Mouse (Mus musculus): ENCODE data around the gene Cdkn1b. TPM values are rescaled to one million over a fixed set of nuclear protein-coding genes. Genes with fewer than 3 reads are reported as not detected.

The Cdkn1b gene
- polyA plus RNA-seq, 1 experiment from 2014 or later = 14.4 TPM

DNA sequence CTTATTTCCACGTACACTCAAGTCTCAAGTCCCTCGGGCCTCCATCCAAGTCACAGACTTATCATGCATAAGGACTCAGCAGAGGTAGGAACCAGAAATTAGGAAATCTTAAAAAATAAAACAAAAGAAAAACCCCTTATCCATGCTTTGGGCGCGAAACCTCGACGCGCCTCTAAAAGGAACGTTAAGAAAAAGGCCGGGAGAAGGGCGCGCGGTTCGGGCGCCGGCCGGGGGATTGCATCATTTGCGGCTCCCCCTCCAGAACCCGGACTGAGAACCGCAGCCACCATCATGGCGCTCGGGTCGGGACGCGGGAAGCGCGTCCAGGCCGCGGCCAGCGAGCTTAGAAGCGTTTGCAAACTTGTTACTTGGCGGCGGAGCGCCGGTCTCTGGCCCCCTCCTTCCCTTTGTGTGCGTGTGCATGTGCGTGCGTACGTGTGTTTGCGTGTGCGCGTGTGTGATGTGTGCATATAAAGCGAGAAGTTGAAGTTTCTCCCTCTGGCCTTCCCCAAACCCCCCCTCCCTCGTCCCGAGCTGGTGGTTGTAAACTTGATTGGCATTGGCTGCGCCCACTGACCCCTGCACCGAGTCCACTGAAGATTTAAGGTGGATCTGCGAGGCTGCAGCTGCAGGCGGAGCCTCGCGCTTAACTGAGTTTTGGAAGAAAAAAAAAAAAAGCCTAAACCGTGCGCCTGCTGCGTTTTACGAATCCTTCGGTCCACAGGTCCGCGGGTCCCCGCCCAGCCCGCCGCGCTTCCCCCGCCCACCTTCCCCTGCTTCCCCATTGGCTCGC lies 8.1 kb downstream of the Cdkn1b start:
- peak; percentile 92 for DNase-seq (ENCODE audit: low spot score)
- no peaks in the 10 kb centered on the region for H3K36me3 ChIP-seq (ENCODE audit: control insufficient read depth, insufficient read depth, low read length)
- H3K4me2 ChIP-seq (replicated peaks; ENCODE audit: low read depth) = peak overlapping the region; percentile 95
- WGBS = under 1% methylated on average over 63 of the region's 63 CpGs
- peak overlapping the region; percentile 64 for H3K4me3 ChIP-seq (ENCODE audit: low read depth, low read length)
- ATAC-seq (ENCODE audit: low FRiP score, low TSS enrichment) = peak; percentile 94
- no peaks in the 10 kb centered on the region for H3K9me3 ChIP-seq (ENCODE audit: control insufficient read depth, low read length)
- H3K9ac ChIP-seq (ENCODE audit: low read length) = peak overlapping the region; percentile 88
- H3K27ac ChIP-seq (replicated peaks) = peak overlapping the region; percentile 98
- H3K27me3 ChIP-seq (ENCODE audit: control insufficient read depth, insufficient read depth, low read length) = no peaks in the 10 kb centered on the region
- no peak for TF ChIP-seq CTCF (IDR thresholded peaks at IDR 0.05; ENCODE audit: low read depth)
- TF ChIP-seq EP300 (optimal IDR thresholded peaks at IDR 0.05) = peak; percentile 71
- H3K4me1 ChIP-seq (replicated peaks; ENCODE audit: control insufficient read depth, insufficient read depth) = no peaks in the 10 kb centered on the region

DNA sequence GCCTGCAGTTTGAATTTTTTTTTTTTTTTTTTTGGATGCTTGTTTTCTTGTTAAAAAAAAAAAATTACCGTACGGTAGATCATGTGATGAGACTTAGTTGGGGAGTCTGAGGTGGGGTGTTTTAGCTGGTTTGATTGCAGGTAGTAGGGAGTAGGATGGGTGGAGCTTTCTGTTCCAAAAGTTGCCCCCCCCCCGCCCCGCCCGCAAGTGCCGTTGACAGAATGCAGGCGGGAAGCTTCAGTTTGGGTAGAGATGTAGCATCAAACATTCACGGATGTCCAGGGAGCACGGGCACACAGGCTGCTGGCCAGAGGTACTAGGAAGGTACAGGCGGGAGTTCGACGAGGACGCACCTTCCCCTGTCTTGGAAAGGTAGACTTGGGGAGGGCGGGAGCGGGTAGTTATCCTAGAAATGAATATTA lies 8.7 kb downstream of the Cdkn1b start:
- Histone ChIP-seq H3K4me2 (replicated peaks; ENCODE audit: low read depth) (peak overlapping the region; percentile 95), H3K4me3 (ENCODE audit: low read depth, low read length) (peak overlapping the region; percentile 64), H3K27ac (replicated peaks) (peak overlapping the region; percentile 98), H3K36me3 (ENCODE audit: control insufficient read depth, insufficient read depth, low read length) (no peaks in the 10 kb centered on the region), H3K9ac (ENCODE audit: low read length) (peak overlapping the region; percentile 55), H3K27me3 (ENCODE audit: control insufficient read depth, insufficient read depth, low read length) (no peaks in the 10 kb centered on the region), H3K4me1 (replicated peaks; ENCODE audit: control insufficient read depth, insufficient read depth) (no peaks in the 10 kb centered on the region), H3K9me3 (ENCODE audit: control insufficient read depth, low read length) (no peaks in the 10 kb centered on the region)
- no peak for TF ChIP-seq CTCF (IDR thresholded peaks at IDR 0.05; ENCODE audit: low read depth)
- TF ChIP-seq EP300 (optimal IDR thresholded peaks at IDR 0.05) = no peak
- peak; percentile 53 for DNase-seq (ENCODE audit: low spot score)
- 3% methylated on average over 15 of the region's 15 CpGs for WGBS
- peak; percentile 36 for ATAC-seq (ENCODE audit: low FRiP score, low TSS enrichment)

DNA sequence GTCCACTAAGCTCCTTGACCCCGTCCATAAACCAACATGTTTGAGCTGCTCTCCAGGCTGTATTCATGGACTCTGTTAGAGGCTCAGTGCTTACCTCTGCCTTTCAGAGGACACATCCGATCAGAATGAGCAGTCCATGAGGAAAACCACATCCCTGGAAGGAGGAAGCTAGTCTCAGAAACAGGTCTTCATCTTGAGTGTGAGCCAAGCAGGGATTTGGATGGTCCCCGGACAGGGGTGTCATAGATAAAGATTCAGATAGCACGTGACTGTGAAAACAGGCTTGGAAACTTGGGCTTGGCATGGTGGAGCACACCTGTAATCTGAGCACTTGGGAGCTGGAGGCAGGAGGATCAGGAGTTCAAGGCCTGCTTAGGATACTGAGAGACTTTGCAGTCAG lies 9.7 kb downstream of the Cdkn1b start:
- DNase-seq (ENCODE audit: low spot score) (no peak), ATAC-seq (ENCODE audit: low FRiP score, low TSS enrichment) (no peak)
- Histone ChIP-seq H3K36me3 (ENCODE audit: control insufficient read depth, insufficient read depth, low read length) (no peaks in the 10 kb centered on the region), H3K4me2 (replicated peaks; ENCODE audit: low read depth) (peak overlapping the region; percentile 34), H3K4me1 (replicated peaks; ENCODE audit: control insufficient read depth, insufficient read depth) (no peaks in the 10 kb centered on the region), H3K27me3 (ENCODE audit: control insufficient read depth, insufficient read depth, low read length) (no peaks in the 10 kb centered on the region), H3K9ac (ENCODE audit: low read length) (no peak overlapping the region), H3K9me3 (ENCODE audit: control insufficient read depth, low read length) (no peaks in the 10 kb centered on the region), H3K27ac (replicated peaks) (no peak overlapping the region), H3K4me3 (ENCODE audit: low read depth, low read length) (peak overlapping the region; percentile 64; the same call in 1 of the 2 replicates)
- WGBS = 16% methylated on average over 4 of the region's 4 CpGs
- TF ChIP-seq CTCF (IDR thresholded peaks at IDR 0.05; ENCODE audit: low read depth) (no peak), EP300 (optimal IDR thresholded peaks at IDR 0.05) (no peak)

DNA sequence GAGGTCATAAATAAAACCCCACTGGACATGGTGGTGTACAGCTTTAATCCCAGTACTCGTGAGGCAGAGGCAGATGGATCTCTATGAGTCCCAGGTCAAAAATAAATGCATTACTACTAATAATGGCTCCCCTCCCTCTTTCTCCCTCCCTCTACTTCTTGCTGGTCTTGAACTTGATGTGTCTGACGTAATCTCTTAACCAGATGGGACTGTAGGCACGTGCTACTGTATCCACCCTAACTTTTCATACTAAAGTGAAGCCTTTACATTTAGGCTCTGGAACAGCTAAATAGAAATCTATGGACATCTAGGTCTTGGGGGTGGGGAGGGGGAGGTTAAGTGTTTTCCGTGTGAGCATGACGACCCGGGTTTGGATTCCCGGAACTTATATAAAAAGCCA lies 10.2 kb downstream of the Cdkn1b start:
- no peak for ATAC-seq (ENCODE audit: low FRiP score, low TSS enrichment)
- WGBS = 69% methylated on average over 7 of the region's 7 CpGs
- H3K36me3 ChIP-seq (ENCODE audit: control insufficient read depth, insufficient read depth, low read length) = no peaks in the 10 kb centered on the region
- H3K27ac ChIP-seq (replicated peaks) = no peak overlapping the region
- no peaks in the 10 kb centered on the region for H3K4me1 ChIP-seq (replicated peaks; ENCODE audit: control insufficient read depth, insufficient read depth)
- TF ChIP-seq EP300 (optimal IDR thresholded peaks at IDR 0.05) (no peak), CTCF (IDR thresholded peaks at IDR 0.05; ENCODE audit: low read depth) (no peak)
- peak overlapping the region; percentile 34 for H3K4me2 ChIP-seq (replicated peaks; ENCODE audit: low read depth)
- no peak overlapping the region for H3K4me3 ChIP-seq (ENCODE audit: low read depth, low read length)
- no peaks in the 10 kb centered on the region for H3K9me3 ChIP-seq (ENCODE audit: control insufficient read depth, low read length)
- DNase-seq (ENCODE audit: low spot score) = no peak
- H3K9ac ChIP-seq (ENCODE audit: low read length) = no peak overlapping the region
- H3K27me3 ChIP-seq (ENCODE audit: control insufficient read depth, insufficient read depth, low read length) = no peaks in the 10 kb centered on the region

DNA sequence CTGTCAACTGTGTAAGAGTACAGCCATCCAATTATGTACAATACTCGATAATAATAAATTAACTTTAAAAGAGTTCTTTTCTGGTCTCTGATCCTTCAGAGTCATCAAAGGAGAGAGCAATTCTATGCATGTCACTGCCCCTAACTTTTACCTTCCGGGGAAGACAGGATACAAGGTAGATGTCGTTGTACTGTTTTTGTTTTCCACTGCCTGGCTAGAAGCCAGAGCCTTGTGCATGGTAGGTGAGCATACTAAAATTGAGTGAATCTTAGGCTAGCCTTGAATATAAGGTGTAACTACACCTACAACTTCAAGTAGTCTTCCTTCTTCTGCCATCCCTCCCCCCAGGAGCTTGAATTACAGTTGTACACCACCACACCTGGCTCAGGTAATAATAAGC lies 10.9 kb downstream of the Cdkn1b start:
- Histone ChIP-seq H3K9me3 (ENCODE audit: control insufficient read depth, low read length) (no peaks in the 10 kb centered on the region), H3K9ac (ENCODE audit: low read length) (no peak overlapping the region), H3K4me3 (ENCODE audit: low read depth, low read length) (no peak overlapping the region), H3K36me3 (ENCODE audit: control insufficient read depth, insufficient read depth, low read length) (no peaks in the 10 kb centered on the region), H3K27ac (replicated peaks) (no peak overlapping the region), H3K27me3 (ENCODE audit: control insufficient read depth, insufficient read depth, low read length) (no peaks in the 10 kb centered on the region), H3K4me2 (replicated peaks; ENCODE audit: low read depth) (peak overlapping the region; percentile 5; the same call in 1 of the 2 replicates), H3K4me1 (replicated peaks; ENCODE audit: control insufficient read depth, insufficient read depth) (no peaks in the 10 kb centered on the region)
- DNase-seq (ENCODE audit: low spot score) = no peak
- TF ChIP-seq EP300 (optimal IDR thresholded peaks at IDR 0.05) = no peak
- TF ChIP-seq CTCF (IDR thresholded peaks at IDR 0.05; ENCODE audit: low read depth) = no peak
- 74% methylated on average over 3 of the region's 3 CpGs for WGBS
- no peak for ATAC-seq (ENCODE audit: low FRiP score, low TSS enrichment)

DNA sequence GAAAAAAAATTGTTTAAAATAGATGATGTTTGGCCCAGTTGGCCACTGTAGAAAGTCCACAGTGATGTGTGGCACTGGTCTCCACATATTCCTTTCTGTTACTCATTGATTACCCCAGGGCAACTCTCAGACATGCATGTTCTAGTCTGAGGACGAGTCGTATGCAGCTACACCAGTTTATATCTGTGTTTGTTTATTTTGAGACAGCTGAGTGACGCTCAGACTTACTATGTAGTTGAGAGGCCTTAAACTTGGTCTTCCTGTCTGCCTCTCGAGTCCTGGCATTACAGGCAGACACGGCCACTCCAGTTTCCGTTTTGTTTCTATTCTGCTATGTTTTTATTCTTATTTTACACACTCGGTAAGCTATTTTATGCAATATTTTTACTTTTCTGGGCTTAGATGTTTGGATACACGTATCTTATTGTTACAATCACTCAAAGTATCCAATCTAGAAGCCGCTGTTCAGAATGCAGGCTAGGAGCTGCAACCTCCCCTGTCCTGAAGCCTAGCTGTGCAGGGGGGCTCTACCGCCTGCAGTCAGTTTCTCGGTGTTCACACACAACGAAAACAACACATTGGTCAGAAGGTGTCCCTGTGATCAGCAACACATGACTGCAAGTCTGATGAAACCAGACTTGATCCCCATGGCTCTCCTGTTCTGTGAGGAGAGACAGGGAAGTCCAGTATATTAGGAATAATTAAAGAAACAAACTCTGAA lies 12.4 kb downstream of the Cdkn1b start:
- Histone ChIP-seq H3K9ac (ENCODE audit: low read length) (no peak overlapping the region), H3K4me3 (ENCODE audit: low read depth, low read length) (no peak overlapping the region), H3K27ac (replicated peaks) (no peak overlapping the region), H3K4me2 (replicated peaks; ENCODE audit: low read depth) (peak overlapping the region; percentile 34), H3K27me3 (ENCODE audit: control insufficient read depth, insufficient read depth, low read length) (no peaks in the 10 kb centered on the region), H3K36me3 (ENCODE audit: control insufficient read depth, insufficient read depth, low read length) (no peaks in the 10 kb centered on the region), H3K4me1 (replicated peaks; ENCODE audit: control insufficient read depth, insufficient read depth) (no peaks in the 10 kb centered on the region), H3K9me3 (ENCODE audit: control insufficient read depth, low read length) (no peaks in the 10 kb centered on the region)
- TF ChIP-seq EP300 (optimal IDR thresholded peaks at IDR 0.05) (no peak), CTCF (IDR thresholded peaks at IDR 0.05; ENCODE audit: low read depth) (no peak)
- ATAC-seq (ENCODE audit: low FRiP score, low TSS enrichment) (no peak), DNase-seq (ENCODE audit: low spot score) (no peak)
- 50% methylated on average over 12 of the region's 12 CpGs for WGBS

Measured in stomach, postnatal 0 days (tissue).